Mouse (Mus musculus) ES-Bruce4 (cell line): ENCODE measurements around the gene Tmc7.

Experiments used
- CTCF ChIP-seq: IDR thresholded peaks from one replicate; pipeline ENCODE4 v1.8.1; 2011; ENCODE audit warnings: low read depth, low read length
- EP300 ChIP-seq: IDR thresholded peaks from 2 replicates; pipeline ENCODE4 v1.6.1; 2011; ENCODE audit warnings: low read depth, low read length; ENCODE audit not compliant: insufficient read depth
- POLR2A ChIP-seq: IDR thresholded peaks from one replicate; pipeline ENCODE4 v1.8.1; 2011; ENCODE audit warnings: low read length; ENCODE audit not compliant: insufficient read depth

DNA sequence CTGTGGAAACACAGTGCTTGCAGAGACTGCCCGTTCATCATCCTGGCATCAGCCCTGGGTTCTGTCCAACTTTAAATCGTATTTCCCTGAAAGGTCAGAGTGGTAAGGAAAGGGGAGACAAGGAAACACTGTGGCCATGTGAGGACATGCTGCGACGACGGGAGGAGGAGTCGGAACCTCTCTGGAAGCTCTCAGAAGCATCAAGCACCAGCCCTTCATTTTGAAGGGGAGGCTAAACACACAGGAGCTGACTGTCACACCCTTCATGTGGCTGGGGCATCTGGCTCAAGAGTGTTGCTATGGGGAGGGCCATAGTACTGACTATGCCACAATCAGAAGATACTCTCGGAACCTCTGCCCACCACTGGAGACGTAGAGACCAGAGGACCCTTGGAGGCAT lies 64.9 kb downstream of the Tmc7 start:
- TF ChIP-seq EP300 (no peak), CTCF (no peak), POLR2A (no peak)
